Mouse (Mus musculus): Measurements from ENCODE around the gene Agtpbp1. TPM values are rescaled to one million over a fixed set of nuclear protein-coding genes. Genes with fewer than 3 reads are reported as not detected.
A peak's percentile ranks its signal among the peaks of the same experiment; 100 is the strongest.

Agtpbp1 gene
- total RNA-seq, 1 experiment from 2014 or later: 38.4 TPM

- DNase-seq: no peak
Measured at GRCm38 (mm10) chr13:59531203-59531602, 53.8 kb downstream of the Agtpbp1 start.

- no peak for DNase-seq
Measured at GRCm38 (mm10) chr13:59530491-59530890, 54.5 kb downstream of the Agtpbp1 start.

GRCm38 (mm10) chr13:59521271-59522064, 63.6 kb downstream of the Agtpbp1 start:
- DNase-seq: no peak

- DNase-seq: no peak
Measured at GRCm38 (mm10) chr13:59520834-59521233, 64.2 kb downstream of the Agtpbp1 start.

- DNase-seq: no peak
Measured at GRCm38 (mm10) chr13:59519479-59519878, 65.5 kb downstream of the Agtpbp1 start.

- no peak for DNase-seq
Measured at GRCm38 (mm10) chr13:59518016-59518415, 67.0 kb downstream of the Agtpbp1 start.

GRCm38 (mm10) chr13:59515074-59515473, 70.0 kb downstream of the Agtpbp1 start:
- DNase-seq: peak; percentile 37

- no peak for DNase-seq
Measured at GRCm38 (mm10) chr13:59509644-59510366, 75.2 kb downstream of the Agtpbp1 start.

GRCm38 (mm10) chr13:59508584-59508983, 76.4 kb downstream of the Agtpbp1 start:
- DNase-seq: no peak

- no peak for DNase-seq
Measured at GRCm38 (mm10) chr13:59506450-59506849, 78.6 kb downstream of the Agtpbp1 start.

- no peak for DNase-seq
Measured at GRCm38 (mm10) chr13:59505867-59506266, 79.2 kb downstream of the Agtpbp1 start.

GRCm38 (mm10) chr13:59503581-59503980, 81.4 kb downstream of the Agtpbp1 start:
- no peak for DNase-seq

GRCm38 (mm10) chr13:59499831-59500230, 85.2 kb downstream of the Agtpbp1 start:
- DNase-seq: no peak

- DNase-seq: peak; percentile 31
Measured at GRCm38 (mm10) chr13:59499374-59499773, 85.7 kb downstream of the Agtpbp1 start.

GRCm38 (mm10) chr13:59498191-59498590, 86.8 kb downstream of the Agtpbp1 start:
- no peak for DNase-seq

GRCm38 (mm10) chr13:59495839-59496238, 89.2 kb downstream of the Agtpbp1 start:
- DNase-seq: no peak

GRCm38 (mm10) chr13:59494619-59495262, 90.3 kb downstream of the Agtpbp1 start:
- no peak for DNase-seq

- no peak for DNase-seq
Measured at GRCm38 (mm10) chr13:59490726-59491125, 94.3 kb downstream of the Agtpbp1 start.

GRCm38 (mm10) chr13:59489143-59489542, 95.9 kb downstream of the Agtpbp1 start:
- DNase-seq: no peak

- no peak for DNase-seq
Measured at GRCm38 (mm10) chr13:59487287-59487686, 97.7 kb downstream of the Agtpbp1 start.

GRCm38 (mm10) chr13:59486243-59486642, 98.8 kb downstream of the Agtpbp1 start:
- no peak for DNase-seq

GRCm38 (mm10) chr13:59485456-59485855, 99.6 kb downstream of the Agtpbp1 start:
- no peak for DNase-seq

GRCm38 (mm10) chr13:59481484-59481855, 103.6 kb downstream of the Agtpbp1 start:
- DNase-seq: no peak

Data from adrenal gland, postnatal 25 days (tissue).